Mouse (Mus musculus) cerebellum, adult 2 months (tissue): ENCODE data around the gene Fam84b. TPM values are rescaled to one million over a fixed set of nuclear protein-coding genes. Genes with fewer than 3 reads are reported as not detected.
"Not testable (repeated sequence)": the region's sequence is repeated elsewhere in the genome, so short reads cannot be mapped to it uniquely, and the experiment has no call there.

ENCODE experiments used
- DNase-seq, 2 experiments: peaks; one replicate each; pipeline ENCODE4 v3.0.0; 2021
- H3K27ac ChIP-seq: fragments of 200-500 bp; 2 replicates; pipeline ENCODE4 v1.5.1; 2012; ENCODE audit warnings: low read length, control low read depth, inconsistent platforms; ENCODE audit not compliant: insufficient read depth
- H3K27me3 ChIP-seq: fragments of 200-500 bp; 2 replicates; pipeline ENCODE4 v1.6.1; 2012; ENCODE audit warnings: inconsistent platforms, mild to moderate bottlenecking, low read length, moderate library complexity; ENCODE audit not compliant: control insufficient read depth, insufficient read depth
- H3K4me1 ChIP-seq: fragments of 200-500 bp; 2 replicates; pipeline ENCODE4 v1.6.1; 2011; ENCODE audit warnings: low read length; ENCODE audit not compliant: control insufficient read depth, insufficient read depth
- H3K4me3 ChIP-seq: fragments of 200-500 bp; replicated peaks from 2 replicates; pipeline ENCODE3; 2011; ENCODE audit warnings: mild to moderate bottlenecking, low read depth, low read length, control low read depth; ENCODE audit not compliant: insufficient read depth
- CTCF ChIP-seq: fragments of 200-500 bp; IDR thresholded peaks from 2 replicates; pipeline ENCODE4 v1.5.1; 2011; ENCODE audit warnings: low read depth, mild to moderate bottlenecking, control low read depth, low read length, moderate library complexity, borderline replicate concordance; ENCODE audit not compliant: insufficient read depth
- POLR2A ChIP-seq: fragments of 200-500 bp; IDR thresholded peaks from 2 replicates; pipeline ENCODE4 v1.6.1; 2011; ENCODE audit warnings: low read length, control low read depth, borderline replicate concordance; ENCODE audit not compliant: insufficient read depth
- WGBS: fragments of 180-500 bp; shearing (Covaris S2); methylation state at CpG from one replicate; pipeline ENCODE4 v1.1.7; 2018; 5-methylcytosine and 5-hydroxymethylcytosine counted together
- polyA plus RNA-seq: library from polyadenylated mRNA; depleted of rRNA; stranded (reverse); fragments of >200 nt; gene quantifications from 2 replicates; pipeline ENCODE4 v1.2.3, GENCODE M21; 2012

The Fam84b gene
- polyA plus RNA-seq, 1 experiment = 3.1 TPM

GRCm38 (mm10) chr15:60854151-60854550, 573 bp upstream of the Fam84b start:
- peaks cover 3% of the 10 kb centered on the region for H3K4me1 ChIP-seq
- H3K27ac ChIP-seq = no peak overlapping the region
- no peaks in the 10 kb centered on the region; the same call in 1 of the 2 replicates for H3K27me3 ChIP-seq
- 79% methylated on average over 4 of the region's 4 CpGs for WGBS
- DNase-seq = no peak
- no peak overlapping the region for H3K4me3 ChIP-seq
- TF ChIP-seq POLR2A (no peak), CTCF (no peak)

GRCm38 (mm10) chr15:60848630-60849029, 4.9 kb downstream of the Fam84b start:
- no peak for DNase-seq
- WGBS = 39% methylated on average over 3 of the region's 3 CpGs

GRCm38 (mm10) chr15:60846291-60846690, 7.3 kb downstream of the Fam84b start:
- no peak overlapping the region for H3K4me3 ChIP-seq
- H3K27me3 ChIP-seq = no peaks in the 10 kb centered on the region
- WGBS = 15% methylated on average over 6 of the region's 6 CpGs
- no peak for TF ChIP-seq CTCF
- no peak for TF ChIP-seq POLR2A
- DNase-seq = no peak
- H3K27ac ChIP-seq = no peak overlapping the region
- no peaks in the 10 kb centered on the region for H3K4me1 ChIP-seq

More at GRCm38 (mm10) chr15:60848630-60849029, 4.9 kb downstream of the Fam84b start:
- TF ChIP-seq POLR2A (no peak), CTCF (no peak)
- Histone ChIP-seq H3K4me3 (no peak overlapping the region), H3K4me1 (peaks cover 3% of the 10 kb centered on the region), H3K27ac (no peak overlapping the region), H3K27me3 (no peaks in the 10 kb centered on the region; the same call in 1 of the 2 replicates)

- TF ChIP-seq CTCF = no peak
- TF ChIP-seq POLR2A = no peak
- no peak overlapping the region for H3K27ac ChIP-seq
Measured at GRCm38 (mm10) chr15:60845886-60846285, 7.7 kb downstream of the Fam84b start.

GRCm38 (mm10) chr15:60841785-60842184, 11.8 kb downstream of the Fam84b start:
- Histone ChIP-seq H3K27ac (no peak overlapping the region), H3K4me3 (no peak overlapping the region), H3K27me3 (no peaks in the 10 kb centered on the region), H3K4me1 (no peaks in the 10 kb centered on the region)
- 65% methylated on average over 4 of the region's 4 CpGs for WGBS
- TF ChIP-seq POLR2A = no peak
- TF ChIP-seq CTCF = no peak
- DNase-seq = no peak

More at GRCm38 (mm10) chr15:60845886-60846285, 7.7 kb downstream of the Fam84b start:
- no peak for DNase-seq
- Histone ChIP-seq H3K27me3 (no peaks in the 10 kb centered on the region), H3K4me1 (no peaks in the 10 kb centered on the region), H3K4me3 (no peak overlapping the region)
- 6% methylated on average over 3 of the region's 3 CpGs for WGBS

- not testable (repeated sequence) for H3K4me3 ChIP-seq, H3K27me3 ChIP-seq, H3K4me1 ChIP-seq, H3K27ac ChIP-seq, DNase-seq
Measured at GRCm38 (mm10) chr15:60841312-60841711, 12.3 kb downstream of the Fam84b start.

GRCm38 (mm10) chr15:60840296-60840670, 13.3 kb downstream of the Fam84b start:
- DNase-seq = no peak
- H3K4me3 ChIP-seq = no peak overlapping the region
- TF ChIP-seq POLR2A = no peak
- no peak for TF ChIP-seq CTCF
- WGBS = 39% methylated on average over 4 of the region's 4 CpGs
- H3K27me3 ChIP-seq = no peaks in the 10 kb centered on the region
- H3K27ac ChIP-seq = no peak overlapping the region
- H3K4me1 ChIP-seq = no peaks in the 10 kb centered on the region

GRCm38 (mm10) chr15:60839539-60840295, 13.9 kb downstream of the Fam84b start:
- Histone ChIP-seq H3K4me3 (no peak overlapping the region), H3K27me3 (no peaks in the 10 kb centered on the region), H3K27ac (no peak overlapping the region), H3K4me1 (no peaks in the 10 kb centered on the region)
- TF ChIP-seq CTCF = no peak
- TF ChIP-seq POLR2A = no peak
- 34% methylated on average over 3 of the region's 3 CpGs for whole genome bisulfite sequencing
- DNase-seq = no peak
